Mouse (Mus musculus) heart, embryonic 10.5 days (tissue): ENCODE data around the gene Sppl2c. TPM values are rescaled to one million over a fixed set of nuclear protein-coding genes. Genes with fewer than 3 reads are reported as not detected.

Source experiments
- DNase-seq: peaks from one replicate; pipeline ENCODE4 v3.0.0-alpha.2; 2017; ENCODE audit warnings: low spot score
- H3K27ac ChIP-seq: fragments of 300-500 bp; sonication (generic); 2 replicates; pipeline ENCODE4 v1.5.1; 2016; ENCODE audit warnings: mild to moderate bottlenecking
- H3K27me3 ChIP-seq: fragments of 300-500 bp; sonication (generic); 2 replicates; pipeline ENCODE4 v1.6.1; 2016; ENCODE audit warnings: mild to moderate bottlenecking; ENCODE audit not compliant: poor library complexity, insufficient read depth, severe bottlenecking
- H3K36me3 ChIP-seq: fragments of 300-500 bp; sonication (generic); 2 replicates; pipeline ENCODE4 v1.6.1; 2016; ENCODE audit warnings: mild to moderate bottlenecking, moderate library complexity
- H3K4me1 ChIP-seq: fragments of 300-500 bp; sonication (generic); 2 replicates; pipeline ENCODE4 v1.6.1; 2016; ENCODE audit warnings: mild to moderate bottlenecking
- H3K4me3 ChIP-seq: fragments of 300-500 bp; sonication (generic); 2 replicates; pipeline ENCODE4 v1.5.1; 2016; ENCODE audit warnings: mild to moderate bottlenecking, moderate library complexity
- H3K9me3 ChIP-seq: fragments of 300-500 bp; sonication (generic); 2 replicates; pipeline ENCODE4 v1.6.1; 2016; ENCODE audit warnings: mild to moderate bottlenecking, moderate library complexity
- WGBS: fragments of 180-500 bp; shearing (Covaris S2); methylation state at CpG from one replicate; pipeline ENCODE4 v1.1.7; 2016; 5-methylcytosine and 5-hydroxymethylcytosine counted together
- polyA plus RNA-seq: library from polyadenylated mRNA; unstranded; fragments of >200 nt; fragmentation: Nextera tagmentation; extraction: Ambion mirVana; gene quantifications from 2 replicates; pipeline ENCODE4 v1.2.1, GENCODE M21; 2016

Sppl2c gene
- polyA plus RNA-seq, 1 experiment from 2014 or later = not detected

DNA sequence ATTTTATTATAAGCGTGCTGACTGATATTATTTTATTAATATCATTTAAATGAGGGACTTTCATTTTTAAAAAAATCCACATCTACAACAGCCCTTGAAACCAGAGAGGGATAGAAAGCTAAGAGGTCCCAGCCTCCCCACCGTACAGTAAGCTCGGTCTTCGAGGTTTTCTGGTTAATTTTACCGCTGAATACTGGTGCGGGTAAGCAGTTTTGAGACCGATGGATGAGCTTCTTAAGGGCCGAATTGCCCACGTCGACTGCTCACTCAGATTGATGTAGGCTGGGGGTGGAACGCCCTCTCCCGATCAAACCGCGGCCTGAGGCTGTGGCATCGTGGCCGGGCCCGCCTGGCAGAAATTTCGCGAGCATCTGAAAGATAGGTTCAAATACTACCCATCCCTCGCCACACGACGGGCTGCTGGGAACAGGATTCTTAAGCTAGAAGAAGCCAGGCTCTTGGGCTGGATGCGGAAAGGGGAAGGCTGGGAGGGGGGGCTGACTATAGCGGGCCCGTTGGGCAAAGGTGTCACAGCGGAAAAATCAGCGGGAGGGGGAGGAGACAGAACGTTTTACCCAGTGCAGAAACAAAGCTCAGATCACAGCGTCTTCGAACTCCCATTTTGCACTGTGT is 47.6 kb downstream of the Sppl2c start:
- no peak overlapping the region for H3K27ac ChIP-seq
- no peaks in the 10 kb centered on the region for H3K9me3 ChIP-seq
- WGBS = 4% methylated on average over 30 of the region's 30 CpGs
- H3K27me3 ChIP-seq = peaks cover 72% of the 10 kb centered on the region
- no peaks in the 10 kb centered on the region for H3K36me3 ChIP-seq
- peak overlapping the region; percentile 32; the same call in 1 of the 2 replicates for H3K4me3 ChIP-seq
- H3K4me1 ChIP-seq = peaks cover 32% of the 10 kb centered on the region
- DNase-seq = no peak

DNA sequence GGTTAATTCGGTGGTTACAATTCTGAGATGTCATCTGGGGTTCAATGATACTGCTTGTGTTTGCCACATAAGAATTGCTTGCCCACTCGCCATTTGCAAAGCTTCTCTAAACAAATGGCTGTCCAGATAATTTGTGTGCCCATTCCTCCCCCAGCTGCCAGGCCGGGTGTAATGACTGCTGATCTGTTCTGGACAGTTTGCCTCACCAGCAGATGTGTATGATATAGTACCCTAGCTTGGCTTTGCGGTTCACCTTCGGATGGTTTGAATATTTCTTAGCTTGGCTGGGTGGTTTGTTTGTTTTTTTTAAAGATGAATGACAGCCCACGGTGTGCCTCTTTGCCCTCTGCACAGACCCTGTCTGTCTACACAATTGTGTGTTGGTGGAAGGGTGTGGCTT is 48.6 kb downstream of the Sppl2c start:
- no peaks in the 10 kb centered on the region for H3K36me3 ChIP-seq
- H3K27me3 ChIP-seq = peaks cover 63% of the 10 kb centered on the region
- no peak for DNase-seq
- WGBS = 57% methylated on average over 6 of the region's 6 CpGs
- H3K4me3 ChIP-seq = no peak overlapping the region
- peaks cover 32% of the 10 kb centered on the region for H3K4me1 ChIP-seq
- H3K27ac ChIP-seq = no peak overlapping the region
- H3K9me3 ChIP-seq = no peaks in the 10 kb centered on the region

DNA sequence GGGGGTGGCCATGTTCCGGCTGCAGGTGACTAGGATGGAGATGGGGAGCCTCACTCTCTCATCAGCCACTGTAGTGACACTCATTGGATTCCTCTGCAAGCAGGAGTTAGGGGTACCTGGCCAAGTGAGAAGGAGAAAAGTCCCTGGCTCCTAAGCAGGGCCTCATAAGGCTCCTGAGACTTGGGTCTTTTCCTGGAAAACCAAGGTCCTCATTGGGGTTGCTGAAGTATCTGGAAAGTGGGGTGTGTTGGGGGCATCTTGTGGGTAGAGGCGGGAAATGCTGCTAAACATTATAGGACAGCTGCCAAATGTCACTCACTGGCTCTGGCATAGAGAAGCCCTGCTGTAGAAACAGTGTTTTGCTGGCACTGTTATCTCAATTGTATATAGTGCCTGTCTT is 49.8 kb downstream of the Sppl2c start:
- H3K4me1 ChIP-seq = peaks cover 32% of the 10 kb centered on the region
- no peak overlapping the region for H3K27ac ChIP-seq
- no peak overlapping the region for H3K4me3 ChIP-seq
- WGBS = 59% methylated on average over 2 of the region's 2 CpGs
- H3K9me3 ChIP-seq = no peaks in the 10 kb centered on the region
- peaks cover 63% of the 10 kb centered on the region for H3K27me3 ChIP-seq
- no peak for DNase-seq
- no peaks in the 10 kb centered on the region for H3K36me3 ChIP-seq

DNA sequence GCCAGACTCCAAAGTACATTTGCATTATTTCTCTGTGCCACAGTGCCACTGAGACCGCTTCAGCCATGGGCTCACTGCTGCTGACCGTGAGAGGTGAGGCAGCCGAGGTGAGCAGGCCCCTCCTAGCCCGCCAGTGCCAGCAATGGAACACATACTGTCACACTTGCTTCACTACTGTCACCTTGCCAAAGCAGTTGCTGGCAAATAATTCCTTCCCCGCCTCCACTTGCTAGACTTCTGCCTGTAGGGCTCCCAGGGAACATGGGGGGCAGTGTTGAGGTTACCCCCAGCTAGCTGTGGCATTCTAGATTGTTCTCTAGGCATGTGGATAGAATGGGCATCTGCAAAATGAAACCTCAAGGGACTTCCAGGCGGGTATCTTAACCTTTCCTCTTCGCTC is 51.1 kb downstream of the Sppl2c start:
- DNase-seq = no peak
- Histone ChIP-seq H3K4me1 (peaks cover 22% of the 10 kb centered on the region), H3K27me3 (peaks cover 54% of the 10 kb centered on the region), H3K27ac (no peak overlapping the region), H3K9me3 (no peaks in the 10 kb centered on the region), H3K4me3 (no peak overlapping the region), H3K36me3 (no peaks in the 10 kb centered on the region)
- WGBS = 63% methylated on average over 7 of the region's 7 CpGs

DNA sequence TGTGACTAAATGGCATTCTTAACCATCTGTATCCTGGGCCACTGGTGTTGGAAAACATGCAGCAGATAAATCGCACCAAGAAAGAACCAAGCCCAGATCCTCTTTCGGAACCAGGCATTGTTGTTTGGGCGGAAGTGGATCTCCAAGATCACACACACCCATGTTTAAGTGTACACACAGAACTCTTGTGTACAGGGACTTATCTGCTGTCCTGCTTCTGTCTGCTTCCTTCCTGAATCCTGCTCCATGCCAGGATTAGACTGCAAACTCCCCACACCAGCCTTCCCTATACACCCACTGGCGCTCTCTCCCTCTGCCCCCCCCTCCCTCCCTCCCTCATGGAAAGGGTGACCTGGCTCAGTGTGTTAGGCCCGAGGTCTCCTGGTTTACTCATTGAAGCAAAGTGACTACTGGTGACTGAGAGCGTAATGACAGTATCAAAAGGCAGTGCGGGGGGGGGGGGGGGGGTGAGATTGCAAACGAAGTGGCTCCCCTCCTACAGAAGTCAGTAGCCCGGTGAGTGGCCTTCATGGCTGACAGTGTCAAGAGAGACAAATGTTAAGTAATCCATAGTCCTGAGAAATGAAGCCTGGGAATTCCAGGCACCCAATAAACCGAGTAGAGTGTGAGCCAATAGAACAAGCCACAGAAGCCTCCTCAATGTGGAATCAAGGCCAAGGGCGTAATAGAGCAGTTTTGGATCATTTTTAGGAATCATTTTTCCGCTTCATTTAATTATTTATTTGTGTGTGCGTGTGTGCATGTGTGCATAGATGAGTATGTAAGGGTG is 52.0 kb downstream of the Sppl2c start:
- no peak for DNase-seq
- no peak overlapping the region for H3K4me3 ChIP-seq
- H3K36me3 ChIP-seq = no peaks in the 10 kb centered on the region
- no peak overlapping the region for H3K27ac ChIP-seq
- H3K27me3 ChIP-seq = peaks cover 45% of the 10 kb centered on the region
- 54% methylated on average over 13 of the region's 13 CpGs for WGBS
- H3K9me3 ChIP-seq = no peaks in the 10 kb centered on the region
- H3K4me1 ChIP-seq = peaks cover 13% of the 10 kb centered on the region

Other genes with a start within 250 kb of the Sppl2c start
- 43.4 and 46.3 TPM in 2 replicates for gene Nsf, start 232.3 kb upstream of the Sppl2c start, polyA plus RNA-seq
- gene Arf2, start 219.6 kb upstream of the Sppl2c start, polyA plus RNA-seq = 51.8 and 53.9 TPM in 2 replicates
- 0.07 and 0.20 TPM in 2 replicates for gene Crhr1, start 53.5 kb upstream of the Sppl2c start, polyA plus RNA-seq
- 0.92 and 1.4 TPM in 2 replicates for gene Mapt, start 45.1 kb downstream of the Sppl2c start, polyA plus RNA-seq